Mouse (Mus musculus): ENCODE measurements around the gene Cela3a. TPM values are rescaled to one million over a fixed set of nuclear protein-coding genes. Genes with fewer than 3 reads are reported as not detected.

The Cela3a gene
- total RNA-seq, 2 experiments from 2014 or later, result not detected

Other genes with a start within 250 kb of the Cela3a start
- not detected in 2 replicates for gene Wnt4, start 132.3 kb downstream of the Cela3a start, total RNA-seq (2015; ENCODE audit: low replicate concordance)
- gene Wnt4, start 132.3 kb downstream of the Cela3a start, total RNA-seq (2017; ENCODE audit: low replicate concordance), result not detected in 2 replicates
- 236 and 252 TPM in 2 replicates for gene Cdc42, start 52.1 kb downstream of the Cela3a start, total RNA-seq (2015; ENCODE audit: low replicate concordance)
- 105 and 186 TPM in 2 replicates for gene Cdc42, start 52.1 kb downstream of the Cela3a start, total RNA-seq (2017; ENCODE audit: low replicate concordance)
- not detected in 2 replicates for gene Cela3b, start 20.7 kb upstream of the Cela3a start, total RNA-seq (2015; ENCODE audit: low replicate concordance)
- not detected in 2 replicates for gene Cela3b, start 20.7 kb upstream of the Cela3a start, total RNA-seq (2017; ENCODE audit: low replicate concordance)
- gene 1700013G24Rik, start 43.5 kb upstream of the Cela3a start, total RNA-seq (2015; ENCODE audit: low replicate concordance), result not detected in 2 replicates
- gene 1700013G24Rik, start 43.5 kb upstream of the Cela3a start, total RNA-seq (2017; ENCODE audit: low replicate concordance), result not detected in 2 replicates
- not detected in 2 replicates for gene Hspg2, start 59.0 kb upstream of the Cela3a start, total RNA-seq (2015; ENCODE audit: low replicate concordance)
- gene Hspg2, start 59.0 kb upstream of the Cela3a start, total RNA-seq (2017; ENCODE audit: low replicate concordance), result not detected in 2 replicates
- not detected in 2 replicates for gene Ldlrad2, start 164.8 kb upstream of the Cela3a start, total RNA-seq (2015; ENCODE audit: low replicate concordance)
- gene Ldlrad2, start 164.8 kb upstream of the Cela3a start, total RNA-seq (2017; ENCODE audit: low replicate concordance), result not detected in 2 replicates
- 37.6 and 43.4 TPM in 2 replicates for gene Usp48, start 184.0 kb upstream of the Cela3a start, total RNA-seq (2015; ENCODE audit: low replicate concordance)
- gene Usp48, start 184.0 kb upstream of the Cela3a start, total RNA-seq (2017; ENCODE audit: low replicate concordance), result 46.5 and 54.8 TPM in 2 replicates